ENCODE assay signal across 8 mouse cellular contexts in genomic region chr4:133240490-133240921, GRCm38 (mm10). TPM values are rescaled to one million over a fixed set of nuclear protein-coding genes. Genes with fewer than 3 reads are reported as not detected.
DNase-seq lines count a peak whose midpoint lies in the region; ATAC-seq and TF ChIP-seq lines count a peak whose summit lies in the region.

Map3k6 (plus strand) TSS chr4:133240818.

- H3K36me3 ChIP-seq in intestine, embryonic 16.5 days (ENCODE audit: control insufficient read depth, insufficient read depth, low read length): no peaks in the 10 kb centered on the region
- H3K36me3 ChIP-seq in liver, postnatal 0 days (replicated peaks; ENCODE audit: insufficient read depth, low read length): peaks cover 5% of the 10 kb centered on the region; the same call in 1 of the 2 replicates
- H3K36me3 ChIP-seq in neural tube, embryonic 13.5 days: no peaks in the 10 kb centered on the region

- no peak for DNase-seq in layer of hippocampus, adult 2 months (ENCODE audit: low spot score in 2 of 2)
- no peak for DNase-seq in layer of hippocampus, postnatal 10 days (ENCODE audit: low spot score in 2 of 2)
- DNase-seq in gastrocnemius, postnatal 36 days: peak; percentile 72 to 92
- DNase-seq in liver, postnatal 0 days: peak; percentile 85
- DNase-seq in cerebellum, adult 11 months: no peak

- no peak for TF ChIP-seq CTCF in layer of hippocampus, adult 2 months (conservative IDR thresholded peaks at IDR 0.05)
- TF ChIP-seq CTCF in liver, postnatal 0 days (IDR thresholded peaks at IDR 0.05; ENCODE audit: low read depth): no peak

- H3K9ac ChIP-seq in intestine, embryonic 16.5 days (ENCODE audit: low read depth, low read length): peak within 1 kb of the TSS; percentile 77
- peak within 1 kb of the TSS; percentile 91 for H3K9ac ChIP-seq in liver, postnatal 0 days (replicated peaks)
- H3K9ac ChIP-seq in neural tube, embryonic 13.5 days: peak within 1 kb of the TSS; percentile 68

- H3K4me1 ChIP-seq in intestine, embryonic 16.5 days (ENCODE audit: control insufficient read depth, insufficient read depth, low read length): peaks cover 14% of the 10 kb centered on the region
- peaks cover 35% of the 10 kb centered on the region for H3K4me1 ChIP-seq in liver, postnatal 0 days (ENCODE audit: insufficient read depth)
- H3K4me1 ChIP-seq in neural tube, embryonic 13.5 days (replicated peaks): peaks cover 10% of the 10 kb centered on the region

- peak; percentile 29 for ATAC-seq in common myeloid progenitor, adult 5-6 weeks (replicated peaks; ENCODE audit: low read depth, poor library complexity, severe bottlenecking)
- ATAC-seq in intestine, embryonic 16.5 days: peak; percentile 80
- peak; percentile 83 for ATAC-seq in liver, postnatal 0 days
- ATAC-seq in neural tube, embryonic 13.5 days (ENCODE audit: low read depth): peak; percentile 38; the same call in 1 of the 2 replicates

- 8% methylated on average over 16 of the region's 16 CpGs for WGBS in intestine, embryonic 16.5 days
- WGBS in liver, postnatal 0 days (ENCODE audit: insufficient replicate concordance): 5% methylated on average over 16 of the region's 16 CpGs
- 3% methylated on average over 16 of the region's 16 CpGs for WGBS in neural tube, embryonic 13.5 days

- H3K9me3 ChIP-seq in intestine, embryonic 16.5 days (ENCODE audit: control insufficient read depth, low read length): no peaks in the 10 kb centered on the region
- H3K9me3 ChIP-seq in liver, postnatal 0 days (ENCODE audit: low read length): no peaks in the 10 kb centered on the region
- H3K9me3 ChIP-seq in neural tube, embryonic 13.5 days: no peaks in the 10 kb centered on the region

- H3K4me3 ChIP-seq in layer of hippocampus, adult 2 months: peak within 1 kb of the TSS; percentile 87
- H3K4me3 ChIP-seq in intestine, embryonic 16.5 days (ENCODE audit: low read length): peak within 1 kb of the TSS; percentile 72
- H3K4me3 ChIP-seq in liver, postnatal 0 days (ENCODE audit: low read depth, low read length): peak within 1 kb of the TSS; percentile 81
- H3K4me3 ChIP-seq in neural tube, embryonic 13.5 days: peak within 1 kb of the TSS; percentile 53

- TF ChIP-seq EP300 in liver, postnatal 0 days (IDR thresholded peaks at IDR 0.05; ENCODE audit: low read depth): peak; percentile 91

- intact Hi-C loops in gastrocnemius, postnatal 36 days (cut with DNase I): no loop called here

- no peaks in the 10 kb centered on the region for H3K27me3 ChIP-seq in intestine, embryonic 16.5 days (replicated peaks; ENCODE audit: control insufficient read depth, insufficient read depth, low read length)
- no peaks in the 10 kb centered on the region for H3K27me3 ChIP-seq in liver, postnatal 0 days (ENCODE audit: insufficient read depth, low read length)
- peaks cover 63% of the 10 kb centered on the region for H3K27me3 ChIP-seq in neural tube, embryonic 13.5 days

- H3K4me2 ChIP-seq in intestine, embryonic 16.5 days (ENCODE audit: low read depth, low read length): peak within 1 kb of the TSS; percentile 99
- peak within 1 kb of the TSS; percentile 99 for H3K4me2 ChIP-seq in liver, postnatal 0 days (ENCODE audit: low read depth, low read length)
- H3K4me2 ChIP-seq in neural tube, embryonic 13.5 days: peak within 1 kb of the TSS; percentile 79

- H3K27ac ChIP-seq in layer of hippocampus, adult 2 months: peak within 1 kb of the TSS; percentile 98
- peak within 1 kb of the TSS; percentile 72 for H3K27ac ChIP-seq in intestine, embryonic 16.5 days (ENCODE audit: low read length)
- peak within 1 kb of the TSS; percentile 99 for H3K27ac ChIP-seq in liver, postnatal 0 days (ENCODE audit: low read depth)
- no peak within 1 kb of the TSS for H3K27ac ChIP-seq in neural tube, embryonic 13.5 days (replicated peaks)

RNA-seq across cellular contexts. Expression of gene Map3k6, which starts in this region (rescaled TPM):
- 10 to 100 TPM in 1 of 2 experiments, 1 to 10 TPM in 1; 5.8 to 10.5 TPM for total RNA-seq in layer of hippocampus, adult 2 months (2021)
- total RNA-seq in layer of hippocampus, postnatal 10 days (2021): 1 to 10 TPM; 4.6 to 5.7 TPM
- total RNA-seq in common myeloid progenitor, adult 5-6 weeks (2017): 4.9 and 7.2 TPM in 2 replicates
- total RNA-seq in gastrocnemius, postnatal 36 days (2021): 10 to 100 TPM in 1 of 2 experiments, 1 to 10 TPM in 1; 7.1 to 10.4 TPM
- 2.4 and 2.8 TPM in 2 replicates for polyA plus RNA-seq in intestine, embryonic 16.5 days (2015; fragmentation: Nextera tagmentation; extraction: Ambion mirVana)
- 1.2 and 1.3 TPM in 2 replicates for polyA plus RNA-seq in liver, postnatal 0 days (2015; fragmentation: Nextera tagmentation; extraction: Ambion mirVana)
- polyA plus RNA-seq in neural tube, embryonic 13.5 days (2015; fragmentation: Nextera tagmentation; extraction: Ambion mirVana): 1.9 and 2.7 TPM in 2 replicates

Comparison
In these comparisons a context has a peak if more than half of its experiments do, and no peak if none do; other contexts are left out.
1. DNase-seq: peak in gastrocnemius, postnatal 36 days (2 of 2) and liver, postnatal 0 days (single experiment); none in layer of hippocampus, adult 2 months (0 of 2), layer of hippocampus, postnatal 10 days (0 of 2) and cerebellum, adult 11 months (single experiment).
2. ATAC-seq: peak in every context shown above with its lines; median percentile 83 in liver, postnatal 0 days; 80 in intestine, embryonic 16.5 days; 38 in neural tube, embryonic 13.5 days; 29 in common myeloid progenitor, adult 5-6 weeks.
3. Peak in every context shown above with its lines, with median percentiles within 50 percentile points of each other: H3K4me3 ChIP-seq, H3K4me2 ChIP-seq and H3K9ac ChIP-seq.